In the genomic region with DNA sequence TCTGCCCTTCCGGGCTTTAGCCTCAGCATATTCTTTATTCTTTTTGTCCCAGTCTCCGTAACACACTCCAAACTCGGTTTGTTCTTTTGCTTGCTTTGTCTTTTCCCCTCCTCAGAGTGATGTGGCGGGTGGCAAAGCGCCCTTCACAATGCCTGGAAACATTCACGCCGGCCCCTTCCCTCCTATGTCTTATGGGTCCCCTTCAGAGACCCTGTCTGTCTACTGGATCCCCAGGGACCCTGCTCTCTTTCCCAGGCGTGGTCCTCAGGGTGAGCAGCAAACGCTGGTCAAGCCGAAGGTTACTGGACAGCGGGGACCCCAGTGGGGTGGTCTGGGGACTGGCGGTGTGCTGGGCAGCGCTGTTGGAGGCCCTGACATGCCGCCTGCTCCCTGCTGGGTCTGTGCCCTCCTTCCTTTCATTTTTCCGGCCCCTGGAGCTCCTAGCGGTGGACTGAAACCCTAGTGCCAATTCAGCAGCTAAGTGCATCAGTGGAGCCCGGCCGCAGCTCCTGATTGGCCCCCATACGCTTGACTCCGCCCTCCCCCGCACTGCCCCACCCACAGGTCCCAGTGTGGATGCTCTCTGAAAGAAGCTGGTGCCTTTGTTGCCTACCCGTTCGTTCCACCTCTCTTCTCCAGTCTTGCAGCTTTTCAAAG, we compare ENCODE assay signal across 8 mouse cellular contexts. TPM values are rescaled to one million over a fixed set of nuclear protein-coding genes. Genes with fewer than 3 reads are reported as not detected.
DNase-seq lines count a peak whose midpoint lies in the region.

No protein-coding gene starts in this region.

- peak; percentile 79 for DNase-seq in adrenal gland, postnatal 10 days
- peak; percentile 87 to 91 for DNase-seq in cerebellum, postnatal 36 days
- peak; percentile 83 to 85 for DNase-seq in frontal cortex, postnatal 36 days (ENCODE audit: low spot score in 2 of 2)
- DNase-seq in induced T-regulatory cell, adult 2 months (ENCODE audit: low read depth): peak; percentile 44
- peak; percentile 85 to 89 for DNase-seq in left cerebral cortex, adult 18-20 months (ENCODE audit: low spot score in 2 of 2)
- DNase-seq in lung, postnatal 4 days: peak; percentile 59 to 60
- DNase-seq in right cerebral cortex, postnatal 10 days (ENCODE audit: low spot score in 2 of 2): peak; percentile 92 to 93
- DNase-seq in T-cell, adult 2 months (ENCODE audit: low spot score): no peak

RNA-seq across cellular contexts. Expression of a gene that starts 25.1 kb away (rescaled TPM):
- not detected for total RNA-seq in adrenal gland, postnatal 10 days (2021)
- 10 to 100 TPM; 24.9 to 30.5 TPM for total RNA-seq in left cerebral cortex, adult 18-20 months (2021)

RNA-seq across cellular contexts. Expression of a gene that starts 28.4 kb away (rescaled TPM):
- not detected for total RNA-seq in adrenal gland, postnatal 10 days (2021)
- total RNA-seq in left cerebral cortex, adult 18-20 months (2021): not detected

Comparison
In these comparisons a context has a peak if more than half of its experiments do, and no peak if none do; other contexts are left out.
1. RNA of a gene that starts 25.1 kb away (total RNA-seq): 24.9 to 30.5 TPM in left cerebral cortex, adult 18-20 months; not detected in adrenal gland, postnatal 10 days; every median in the first group is over 10 times any median in the second.